Mouse (Mus musculus) cerebellum, adult 2 months (tissue): Measurements from ENCODE around the gene Chrm4. TPM values are rescaled to one million over a fixed set of nuclear protein-coding genes. Genes with fewer than 3 reads are reported as not detected.

Experiments
- DNase-seq, 2 experiments: peaks; one replicate each; pipeline ENCODE4 v3.0.0; 2021
- H3K27ac ChIP-seq: fragments of 200-500 bp; 2 replicates; pipeline ENCODE4 v1.5.1; 2012; ENCODE audit warnings: low read length, control low read depth, inconsistent platforms; ENCODE audit not compliant: insufficient read depth
- H3K27me3 ChIP-seq: fragments of 200-500 bp; 2 replicates; pipeline ENCODE4 v1.6.1; 2012; ENCODE audit warnings: inconsistent platforms, mild to moderate bottlenecking, low read length, moderate library complexity; ENCODE audit not compliant: control insufficient read depth, insufficient read depth
- H3K4me1 ChIP-seq: fragments of 200-500 bp; 2 replicates; pipeline ENCODE4 v1.6.1; 2011; ENCODE audit warnings: low read length; ENCODE audit not compliant: control insufficient read depth, insufficient read depth
- H3K4me3 ChIP-seq: fragments of 200-500 bp; replicated peaks from 2 replicates; pipeline ENCODE3; 2011; ENCODE audit warnings: mild to moderate bottlenecking, low read depth, low read length, control low read depth; ENCODE audit not compliant: insufficient read depth
- CTCF ChIP-seq: fragments of 200-500 bp; IDR thresholded peaks from 2 replicates; pipeline ENCODE4 v1.5.1; 2011; ENCODE audit warnings: low read depth, mild to moderate bottlenecking, control low read depth, low read length, moderate library complexity, borderline replicate concordance; ENCODE audit not compliant: insufficient read depth
- POLR2A ChIP-seq: fragments of 200-500 bp; IDR thresholded peaks from 2 replicates; pipeline ENCODE4 v1.6.1; 2011; ENCODE audit warnings: low read length, control low read depth, borderline replicate concordance; ENCODE audit not compliant: insufficient read depth
- WGBS: fragments of 180-500 bp; shearing (Covaris S2); methylation state at CpG from one replicate; pipeline ENCODE4 v1.1.7; 2018; 5-methylcytosine and 5-hydroxymethylcytosine counted together
- polyA plus RNA-seq: library from polyadenylated mRNA; depleted of rRNA; stranded (reverse); fragments of >200 nt; gene quantifications from 2 replicates; pipeline ENCODE4 v1.2.3, GENCODE M21; 2012

The Chrm4 gene
- polyA plus RNA-seq, 1 experiment: 2.0 TPM

GRCm38 (mm10) chr2:91964610-91965204 is 37.7 kb downstream of the Chrm4 start:
- TF ChIP-seq CTCF: no peak
- peaks cover 17% of the 10 kb centered on the region for H3K4me1 ChIP-seq
- WGBS: 87% methylated on average over 3 of the region's 3 CpGs
- no peak overlapping the region for H3K4me3 ChIP-seq
- no peak overlapping the region for H3K27ac ChIP-seq
- H3K27me3 ChIP-seq: no peaks in the 10 kb centered on the region
- DNase-seq: no peak

- 66% methylated on average over 20 of the region's 20 CpGs for WGBS
- TF ChIP-seq CTCF (no peak), POLR2A (no peak)
- no peak overlapping the region for H3K4me3 ChIP-seq
- DNase-seq: no peak
- H3K27ac ChIP-seq: no peak overlapping the region
- H3K27me3 ChIP-seq: no peaks in the 10 kb centered on the region
- H3K4me1 ChIP-seq: peaks cover 10% of the 10 kb centered on the region
Measured at GRCm38 (mm10) chr2:91965417-91965816, 38.4 kb downstream of the Chrm4 start.

GRCm38 (mm10) chr2:91966367-91966766 is 39.3 kb downstream of the Chrm4 start:
- WGBS: 90% methylated on average over 5 of the region's 5 CpGs
- Histone ChIP-seq H3K27ac (no peak overlapping the region), H3K27me3 (no peaks in the 10 kb centered on the region), H3K4me1 (peaks cover 13% of the 10 kb centered on the region), H3K4me3 (no peak overlapping the region)
- TF ChIP-seq POLR2A (no peak), CTCF (no peak)
- no peak for DNase-seq

GRCm38 (mm10) chr2:91967962-91968361 is 40.9 kb downstream of the Chrm4 start:
- H3K27ac ChIP-seq: 0 out of 2 replicates have a peak overlapping the region, but pooled peaks have one; percentile 21
- no peak for DNase-seq
- WGBS: 59% methylated on average over 11 of the region's 11 CpGs
- no peak overlapping the region for H3K4me3 ChIP-seq
- no peaks in the 10 kb centered on the region for H3K27me3 ChIP-seq
- peaks cover 21% of the 10 kb centered on the region for H3K4me1 ChIP-seq
- TF ChIP-seq POLR2A (no peak), CTCF (no peak)

GRCm38 (mm10) chr2:91971231-91972097 is 44.4 kb downstream of the Chrm4 start:
- 5% methylated on average over 21 of the region's 21 CpGs for WGBS
- Histone ChIP-seq H3K27me3 (no peaks in the 10 kb centered on the region), H3K4me3 (no peak overlapping the region), H3K4me1 (peaks cover 21% of the 10 kb centered on the region), H3K27ac (peak overlapping the region; percentile 91)
- TF ChIP-seq POLR2A (0 out of 2 replicates have a peak, but pooled peaks have one; percentile 9), CTCF (no peak)
- peak; percentile 82 to 89 for DNase-seq

- Histone ChIP-seq H3K27ac (peak overlapping the region; percentile 53), H3K4me3 (no peak overlapping the region), H3K27me3 (no peaks in the 10 kb centered on the region), H3K4me1 (peaks cover 21% of the 10 kb centered on the region)
- no peak for TF ChIP-seq POLR2A
- TF ChIP-seq CTCF: no peak
- 71% methylated on average over 13 of the region's 13 CpGs for WGBS
- DNase-seq: no peak
Measured at GRCm38 (mm10) chr2:91972121-91972566, 45.1 kb downstream of the Chrm4 start.

GRCm38 (mm10) chr2:91973416-91974135 is 46.5 kb downstream of the Chrm4 start:
- no peaks in the 10 kb centered on the region for H3K27me3 ChIP-seq
- H3K4me3 ChIP-seq: no peak overlapping the region
- 68% methylated on average over 7 of the region's 7 CpGs for WGBS
- peak overlapping the region; percentile 48; the same call in 1 of the 2 replicates for H3K27ac ChIP-seq
- peaks cover 15% of the 10 kb centered on the region for H3K4me1 ChIP-seq
- no peak for TF ChIP-seq CTCF
- no peak for TF ChIP-seq POLR2A
- DNase-seq: no peak
